Mouse (Mus musculus) liver, embryonic 15.5 days (tissue): ENCODE data around the gene Mill2. TPM values are rescaled to one million over a fixed set of nuclear protein-coding genes. Genes with fewer than 3 reads are reported as not detected.
A peak's percentile ranks its signal among the peaks of the same experiment; 100 is the strongest.
"Not testable (repeated sequence)": the region's sequence is repeated elsewhere in the genome, so short reads cannot be mapped to it uniquely, and the experiment has no call there.

ENCODE experiments used
- ATAC-seq: fragments of 200-750 bp; cut with Nextera tagmentation; 2 replicates; pipeline ENCODE4 v1.8.0; 2017; ENCODE audit warnings: moderate number of reproducible peaks, mild to moderate bottlenecking, moderate library complexity; ENCODE audit not compliant: insufficient read depth
- H3K27ac ChIP-seq: fragments of 300-500 bp; sonication (generic); replicated peaks from 2 replicates; pipeline ENCODE4 v1.5.1; 2015; ENCODE audit warnings: mild to moderate bottlenecking, inconsistent platforms
- H3K27me3 ChIP-seq: fragments of 300-500 bp; sonication (generic); 2 replicates; pipeline ENCODE4 v1.6.1; 2015; ENCODE audit warnings: mild to moderate bottlenecking, inconsistent platforms
- H3K36me3 ChIP-seq: fragments of 300-500 bp; sonication (generic); replicated peaks from 2 replicates; pipeline ENCODE4 v1.6.1; 2015; ENCODE audit warnings: moderate library complexity, mild to moderate bottlenecking, inconsistent platforms
- H3K4me1 ChIP-seq: fragments of 300-500 bp; sonication (generic); replicated peaks from 2 replicates; pipeline ENCODE4 v1.6.1; 2015; ENCODE audit warnings: inconsistent platforms
- H3K4me2 ChIP-seq: fragments of 300-500 bp; sonication (generic); 2 replicates; pipeline ENCODE4 v1.6.1; 2015; ENCODE audit warnings: moderate library complexity, mild to moderate bottlenecking, inconsistent platforms
- H3K4me3 ChIP-seq: fragments of 300-500 bp; sonication (generic); replicated peaks from 2 replicates; pipeline ENCODE4 v1.5.1; 2015; ENCODE audit warnings: mild to moderate bottlenecking, inconsistent platforms
- H3K9ac ChIP-seq: fragments of 300-500 bp; sonication (generic); 2 replicates; pipeline ENCODE4 v1.6.1; 2015; ENCODE audit warnings: moderate library complexity, mild to moderate bottlenecking, inconsistent platforms
- H3K9me3 ChIP-seq: fragments of 300-500 bp; sonication (generic); replicated peaks from 2 replicates; pipeline ENCODE4 v1.6.1; 2016; ENCODE audit warnings: inconsistent platforms
- WGBS: fragments of 180-500 bp; shearing (Covaris S2); methylation state at CpG from one replicate; pipeline ENCODE4 v1.1.7; 2015; ENCODE audit warnings: mixed read lengths; ENCODE audit not compliant: insufficient replicate concordance; 5-methylcytosine and 5-hydroxymethylcytosine counted together
- polyA plus RNA-seq: library from polyadenylated mRNA; unstranded; fragments of >200 nt; fragmentation: Nextera tagmentation; extraction: Ambion mirVana; gene quantifications from 2 replicates; pipeline ENCODE4 v1.2.1, GENCODE M21; 2015

Mill2 gene
- 0.15 and 0.18 TPM in 2 replicates for polyA plus RNA-seq

DNA sequence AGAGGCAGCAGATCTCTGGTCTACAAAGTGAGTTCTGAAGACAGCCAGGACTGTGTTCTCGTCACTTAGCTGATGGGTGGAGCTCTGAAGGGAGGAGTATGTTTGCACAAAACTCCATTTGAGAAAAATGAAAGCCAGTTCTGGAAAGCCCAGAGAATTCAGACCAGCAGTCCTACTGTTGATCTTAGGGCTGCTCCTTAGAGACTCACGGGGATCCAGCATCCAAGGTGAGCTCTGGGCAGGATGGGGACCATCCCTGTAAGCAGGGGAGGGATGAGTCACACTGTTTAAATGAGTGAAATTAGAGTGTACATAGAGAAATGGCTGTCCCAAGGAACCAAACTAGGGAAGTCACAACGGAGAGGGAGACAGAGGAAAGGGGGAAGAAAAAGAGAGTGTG lies at the start of gene Mill2:
Gene Mill2, plus strand, starts transcription at position 102 of the 400 bp plus-strand sequence.
- Histone ChIP-seq H3K4me2 (peak within 1 kb of the TSS; percentile 54), H3K27ac (peak within 1 kb of the TSS; percentile 59), H3K4me1 (peaks cover 5% of the 10 kb centered on the region), H3K27me3 (no peaks in the 10 kb centered on the region), H3K9me3 (no peaks in the 10 kb centered on the region), H3K9ac (no peak within 1 kb of the TSS), H3K4me3 (peak within 1 kb of the TSS; percentile 33), H3K36me3 (no peaks in the 10 kb centered on the region)
- ATAC-seq: no peak
- 5% methylated on average over 3 of the region's 3 CpGs for WGBS

DNA sequence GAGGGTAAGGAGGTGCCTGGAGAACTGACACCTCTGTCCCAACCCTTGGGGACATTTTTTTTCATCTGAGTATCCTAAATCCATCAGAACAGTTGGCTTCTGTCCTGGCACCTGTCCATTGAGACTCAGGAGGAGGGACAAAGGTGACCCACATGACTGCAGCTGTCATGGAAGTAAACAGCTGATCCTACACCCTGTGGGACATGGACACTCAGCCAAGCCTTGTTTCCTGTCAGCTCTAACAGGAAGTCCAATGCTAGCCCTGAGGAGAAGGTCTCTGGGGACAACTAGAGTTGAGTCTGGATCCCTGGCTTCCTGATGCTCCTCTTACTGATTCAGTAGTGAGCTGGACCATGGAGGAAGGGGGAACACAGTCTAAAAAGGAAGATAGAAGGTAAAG lies 49.1 kb upstream of the Mill2 start:
- H3K27me3 ChIP-seq, H3K9ac ChIP-seq, ATAC-seq, H3K4me2 ChIP-seq, H3K9me3 ChIP-seq, H3K4me1 ChIP-seq, H3K27ac ChIP-seq, H3K36me3 ChIP-seq, H3K4me3 ChIP-seq: not testable (repeated sequence)

DNA sequence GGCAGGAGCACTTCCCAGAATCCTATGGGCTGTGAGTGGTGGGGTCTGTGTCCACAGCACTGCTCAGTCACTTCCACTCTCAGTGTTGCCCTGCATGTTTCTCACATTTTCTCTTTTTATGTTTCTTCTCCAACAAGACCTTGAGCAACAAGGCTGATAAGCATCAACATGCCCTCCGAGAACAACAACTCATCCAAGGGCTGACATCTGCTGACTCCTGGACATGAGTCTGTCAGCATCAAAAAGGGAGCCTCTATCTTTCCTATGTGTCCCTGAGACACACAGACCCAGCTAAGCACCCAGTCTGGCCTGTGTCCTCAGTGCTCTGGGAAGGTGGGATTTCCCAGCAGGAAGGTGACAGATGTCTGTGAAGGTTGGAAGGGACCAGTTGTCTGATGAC lies 41.3 kb upstream of the Mill2 start, which contains the start of gene Psg19:
Gene Psg19, minus strand, starts transcription at position 101 of the 400 bp plus-strand sequence.
- no peaks in the 10 kb centered on the region for H3K9me3 ChIP-seq
- no peak within 1 kb of the TSS for H3K9ac ChIP-seq
- H3K4me3 ChIP-seq: no peak within 1 kb of the TSS
- no peaks in the 10 kb centered on the region for H3K4me1 ChIP-seq
- no peak within 1 kb of the TSS for H3K27ac ChIP-seq
- no peak for ATAC-seq
- H3K36me3 ChIP-seq: no peaks in the 10 kb centered on the region
- no peaks in the 10 kb centered on the region for H3K27me3 ChIP-seq
- WGBS: 71% methylated on average over 1 of the region's 1 CpGs
- H3K4me2 ChIP-seq: no peak within 1 kb of the TSS

DNA sequence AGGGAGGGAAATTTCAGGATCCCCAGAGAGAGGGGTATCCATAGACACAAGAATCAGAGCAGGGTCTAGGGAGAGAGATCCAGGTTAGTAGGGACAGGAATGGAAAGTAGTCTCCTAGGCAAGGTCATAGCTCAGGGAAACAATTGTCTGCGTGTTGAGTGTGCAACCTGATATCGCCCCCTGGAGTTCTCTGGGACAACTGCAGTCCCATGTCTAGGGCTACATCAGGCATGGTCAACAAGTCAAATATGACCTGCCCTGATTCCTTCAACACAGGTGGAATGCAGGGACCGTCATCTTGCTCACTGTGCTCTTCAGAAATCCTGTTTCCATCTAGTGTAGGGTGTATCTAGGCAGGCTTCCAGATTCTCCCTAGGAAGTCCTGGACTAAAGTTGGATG lies 40.6 kb upstream of the Mill2 start:
- no peak overlapping the region for H3K27ac ChIP-seq
- no peaks in the 10 kb centered on the region for H3K4me1 ChIP-seq
- H3K27me3 ChIP-seq: no peaks in the 10 kb centered on the region
- 35% methylated on average over 3 of the region's 3 CpGs for WGBS
- H3K9me3 ChIP-seq: no peaks in the 10 kb centered on the region
- H3K4me2 ChIP-seq: no peak overlapping the region
- H3K36me3 ChIP-seq: no peaks in the 10 kb centered on the region
- no peak overlapping the region for H3K9ac ChIP-seq
- ATAC-seq: no peak
- H3K4me3 ChIP-seq: no peak overlapping the region

DNA sequence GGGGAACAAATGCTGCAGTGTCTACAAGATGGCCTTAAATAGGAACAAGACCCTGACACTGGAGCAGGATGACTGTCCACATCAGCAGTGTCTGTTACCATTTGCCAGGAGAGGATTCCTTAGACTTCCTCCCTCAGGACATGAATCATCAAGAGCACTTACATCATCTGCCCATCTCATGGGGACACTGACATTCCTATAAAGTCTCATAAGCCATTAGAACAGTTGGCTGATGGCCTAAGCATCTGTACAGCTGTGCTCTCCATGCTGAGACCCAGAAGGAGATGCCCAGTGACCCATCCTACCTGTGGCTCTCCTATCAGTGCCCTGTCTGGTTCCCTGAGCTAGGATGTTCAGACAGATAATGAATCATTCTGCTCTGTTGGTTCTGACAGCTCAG lies 36.2 kb upstream of the Mill2 start:
- no peak overlapping the region for H3K9ac ChIP-seq
- ATAC-seq: no peak
- no peaks in the 10 kb centered on the region for H3K27me3 ChIP-seq
- H3K9me3 ChIP-seq: no peaks in the 10 kb centered on the region
- H3K4me1 ChIP-seq: no peaks in the 10 kb centered on the region
- no peak overlapping the region for H3K27ac ChIP-seq
- H3K36me3 ChIP-seq: no peaks in the 10 kb centered on the region
- H3K4me2 ChIP-seq: no peak overlapping the region
- no peak overlapping the region for H3K4me3 ChIP-seq

DNA sequence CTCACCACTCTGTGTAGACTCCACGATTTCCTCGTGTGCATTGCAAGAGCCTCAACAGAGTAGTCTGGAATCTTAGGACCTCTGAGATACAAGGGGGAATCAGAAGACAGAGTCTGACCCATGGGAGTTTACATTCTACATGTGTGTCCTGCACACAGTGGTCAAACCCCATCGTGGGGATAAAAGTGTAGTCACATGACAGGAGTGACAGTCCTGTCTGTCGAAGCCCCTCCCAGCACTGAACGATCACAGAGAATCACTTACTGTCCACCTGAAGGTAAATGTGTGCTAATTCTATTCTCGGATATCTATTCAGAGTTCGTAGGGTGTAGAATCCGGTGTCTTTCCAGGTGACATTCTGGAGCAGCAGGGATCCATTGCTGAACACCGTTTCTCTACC lies 21.5 kb upstream of the Mill2 start:
- WGBS: 61% methylated on average over 9 of the region's 9 CpGs
- H3K4me1 ChIP-seq: no peaks in the 10 kb centered on the region
- H3K27me3 ChIP-seq: no peaks in the 10 kb centered on the region
- H3K9ac ChIP-seq: no peak overlapping the region
- H3K4me3 ChIP-seq: no peak overlapping the region
- H3K36me3 ChIP-seq: no peaks in the 10 kb centered on the region
- ATAC-seq: no peak
- no peak overlapping the region for H3K27ac ChIP-seq
- H3K4me2 ChIP-seq: no peak overlapping the region
- no peaks in the 10 kb centered on the region for H3K9me3 ChIP-seq

DNA sequence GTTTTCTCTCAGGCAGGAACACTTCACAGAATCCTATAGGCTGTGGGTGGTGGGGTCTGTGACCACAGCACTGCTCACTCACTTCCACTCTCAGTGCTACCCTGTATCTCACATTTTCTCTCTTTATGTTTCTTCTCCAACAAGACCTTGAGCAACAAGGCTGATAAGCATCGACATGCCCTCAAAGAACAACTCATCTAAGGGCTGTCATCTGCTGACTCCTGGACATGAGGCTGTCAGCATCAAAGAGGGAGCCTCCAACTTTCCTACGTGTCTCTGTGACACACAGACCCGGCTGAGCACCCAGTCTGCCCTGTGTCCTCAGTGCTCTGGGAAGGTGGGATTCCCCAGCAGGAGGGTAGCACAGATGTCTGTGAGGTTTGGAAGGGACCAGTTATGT lies 18.3 kb upstream of the Mill2 start, which contains the start of gene Psg17:
Gene Psg17, minus strand, starts transcription at position 101 of the 400 bp plus-strand sequence.
- no peak within 1 kb of the TSS for H3K27ac ChIP-seq
- no peak within 1 kb of the TSS for H3K9ac ChIP-seq
- ATAC-seq: no peak
- no peaks in the 10 kb centered on the region for H3K27me3 ChIP-seq
- no peaks in the 10 kb centered on the region for H3K9me3 ChIP-seq
- H3K36me3 ChIP-seq: no peaks in the 10 kb centered on the region
- H3K4me3 ChIP-seq: no peak within 1 kb of the TSS
- WGBS: 37% methylated on average over 3 of the region's 3 CpGs
- no peaks in the 10 kb centered on the region for H3K4me1 ChIP-seq
- no peak within 1 kb of the TSS for H3K4me2 ChIP-seq

DNA sequence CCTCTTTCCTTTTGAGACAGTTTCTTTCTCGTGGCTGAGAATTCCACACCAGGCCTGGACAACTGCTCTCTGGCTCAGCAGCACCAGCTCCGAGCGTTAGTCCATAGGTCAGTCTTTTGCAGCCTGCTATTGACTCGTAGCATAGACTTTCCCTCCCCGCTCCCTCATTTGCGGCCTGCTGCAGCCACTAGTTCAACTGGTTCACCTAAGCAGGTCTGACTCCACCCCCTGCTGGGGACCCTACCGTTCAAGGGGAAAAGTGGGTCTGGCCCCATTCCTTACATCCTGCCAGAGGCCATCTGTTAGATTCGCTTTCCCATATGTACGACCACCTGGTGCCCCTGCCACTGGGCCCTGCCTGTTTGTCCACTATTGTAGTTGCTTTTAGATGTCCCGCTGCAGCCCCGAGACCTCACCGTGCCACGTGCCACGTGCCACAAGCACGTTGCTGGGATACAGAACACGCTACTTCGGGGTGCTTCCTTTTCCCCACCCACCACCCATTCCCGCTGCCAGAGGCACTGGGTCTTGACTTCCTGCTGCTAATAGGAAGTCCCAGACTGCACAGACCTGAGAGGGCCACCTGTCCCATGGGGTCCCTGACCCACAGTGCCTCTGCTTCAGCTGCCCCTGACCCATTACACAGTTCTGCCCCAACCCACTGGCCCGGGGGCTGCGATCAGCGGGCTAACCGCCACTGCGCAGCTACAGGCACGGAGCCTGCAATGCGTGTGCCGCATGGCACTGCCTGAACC lies 11.8 kb upstream of the Mill2 start:
- H3K36me3 ChIP-seq: no peaks in the 10 kb centered on the region
- no peak for ATAC-seq
- H3K4me3 ChIP-seq: no peak overlapping the region
- no peaks in the 10 kb centered on the region for H3K9me3 ChIP-seq
- no peak overlapping the region for H3K9ac ChIP-seq
- H3K4me1 ChIP-seq: no peaks in the 10 kb centered on the region
- 66% methylated on average over 26 of the region's 26 CpGs for WGBS
- no peak overlapping the region for H3K27ac ChIP-seq
- no peaks in the 10 kb centered on the region for H3K27me3 ChIP-seq
- no peak overlapping the region for H3K4me2 ChIP-seq

DNA sequence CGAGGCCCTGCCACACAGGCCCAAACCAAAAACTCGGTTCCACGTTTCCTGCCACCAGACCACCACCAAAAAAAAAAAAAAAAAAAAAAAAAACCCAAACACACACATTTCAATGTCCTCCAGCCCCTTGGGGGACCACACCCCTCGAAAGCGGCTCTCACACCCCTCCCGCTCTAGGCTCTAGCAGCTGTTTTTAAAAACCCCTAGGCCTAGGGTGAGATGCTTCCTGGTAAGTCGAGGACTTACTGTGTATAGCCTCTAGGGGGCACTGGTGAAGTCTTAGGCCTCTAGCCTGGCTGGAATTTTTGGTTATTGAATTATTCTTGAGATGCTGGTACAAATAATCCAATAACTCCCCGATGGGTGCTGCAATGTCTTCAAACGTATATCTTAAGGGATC lies 11.2 kb upstream of the Mill2 start:
- Histone ChIP-seq H3K4me3 (no peak overlapping the region), H3K36me3 (no peaks in the 10 kb centered on the region), H3K9me3 (no peaks in the 10 kb centered on the region), H3K27me3 (no peaks in the 10 kb centered on the region), H3K9ac (no peak overlapping the region), H3K27ac (no peak overlapping the region), H3K4me2 (no peak overlapping the region), H3K4me1 (no peaks in the 10 kb centered on the region)
- ATAC-seq: no peak
- WGBS: 49% methylated on average over 9 of the region's 9 CpGs

DNA sequence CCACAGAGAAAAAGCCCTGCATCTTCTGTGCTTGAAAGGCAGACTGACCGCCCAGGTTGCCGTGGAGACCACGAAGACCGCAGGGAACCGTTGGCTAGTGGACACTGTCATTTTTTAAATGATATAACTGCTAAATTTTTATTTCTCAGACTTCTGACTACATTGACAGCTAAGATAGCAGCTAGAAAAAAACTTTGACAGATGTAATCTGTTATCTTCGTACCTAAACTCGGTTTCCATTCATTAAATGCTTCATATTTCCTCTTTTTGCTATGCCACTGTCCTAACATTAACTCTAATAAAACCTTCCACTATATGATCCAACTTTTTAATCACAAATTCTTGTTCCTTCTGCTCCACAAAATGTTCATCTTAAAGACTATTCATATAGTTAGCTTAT lies 10.2 kb upstream of the Mill2 start:
- Histone ChIP-seq H3K27me3 (no peaks in the 10 kb centered on the region), H3K4me3 (no peak overlapping the region), H3K36me3 (no peaks in the 10 kb centered on the region), H3K9ac (no peak overlapping the region), H3K4me1 (no peaks in the 10 kb centered on the region), H3K4me2 (no peak overlapping the region), H3K9me3 (no peaks in the 10 kb centered on the region), H3K27ac (no peak overlapping the region)
- WGBS: 70% methylated on average over 7 of the region's 7 CpGs
- no peak for ATAC-seq

DNA sequence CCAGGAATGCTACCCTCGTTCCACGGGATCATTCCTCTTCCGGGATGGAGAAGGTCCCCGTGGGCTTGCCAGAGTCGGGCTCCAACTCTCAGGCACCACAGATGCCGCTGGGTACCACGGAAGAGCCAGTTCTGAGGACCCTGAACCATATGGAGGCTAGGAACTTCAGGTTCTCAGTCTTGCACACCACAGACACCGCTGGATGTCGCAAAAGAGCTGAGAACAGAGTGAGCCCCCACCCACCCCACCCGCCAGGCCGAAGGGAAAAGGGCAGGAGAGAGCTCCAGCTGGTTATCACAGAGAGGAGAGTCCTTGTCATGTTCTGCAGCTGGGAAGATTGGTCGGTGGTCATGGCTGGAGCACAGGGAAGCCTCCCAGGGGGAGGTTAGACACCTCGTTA lies 7.5 kb upstream of the Mill2 start:
- Histone ChIP-seq H3K4me1 (no peaks in the 10 kb centered on the region), H3K9me3 (no peaks in the 10 kb centered on the region), H3K4me3 (no peak overlapping the region), H3K4me2 (no peak overlapping the region), H3K27ac (no peak overlapping the region), H3K36me3 (no peaks in the 10 kb centered on the region), H3K27me3 (no peaks in the 10 kb centered on the region), H3K9ac (no peak overlapping the region)
- 29% methylated on average over 13 of the region's 13 CpGs for WGBS
- ATAC-seq: no peak
